Mouse (Mus musculus): ENCODE measurements around the gene Enox1.
A peak's percentile ranks its signal among the peaks of the same experiment; 100 is the strongest.

The Enox1 gene

GRCm38 (mm10) chr14:77618131-77618805 is 461.7 kb downstream of the Enox1 start:
- DNase-seq (ENCODE audit: low read depth, low spot score): peak; percentile 12

- no peak for DNase-seq (ENCODE audit: low read depth, low spot score)
Observed at GRCm38 (mm10) chr14:77621473-77622264, 465.1 kb downstream of the Enox1 start.

GRCm38 (mm10) chr14:77626557-77627507 is 470.3 kb downstream of the Enox1 start:
- DNase-seq (ENCODE audit: low read depth, low spot score): no peak

GRCm38 (mm10) chr14:77632466-77633171 is 476.1 kb downstream of the Enox1 start:
- peak; percentile 58 for DNase-seq (ENCODE audit: low read depth, low spot score)

GRCm38 (mm10) chr14:77633172-77633542 is 476.6 kb downstream of the Enox1 start:
- no peak for DNase-seq (ENCODE audit: low read depth, low spot score)

- DNase-seq (ENCODE audit: low read depth, low spot score): no peak
Observed at GRCm38 (mm10) chr14:77636931-77637330, 480.4 kb downstream of the Enox1 start.

GRCm38 (mm10) chr14:77638148-77638547 is 481.6 kb downstream of the Enox1 start:
- DNase-seq (ENCODE audit: low read depth, low spot score): no peak

GRCm38 (mm10) chr14:77638616-77639015 is 482.1 kb downstream of the Enox1 start:
- DNase-seq (ENCODE audit: low read depth, low spot score): no peak

GRCm38 (mm10) chr14:77639586-77639985 is 483.0 kb downstream of the Enox1 start:
- DNase-seq (ENCODE audit: low read depth, low spot score): no peak

GRCm38 (mm10) chr14:77642314-77642713 is 485.8 kb downstream of the Enox1 start:
- DNase-seq (ENCODE audit: low read depth, low spot score): no peak

GRCm38 (mm10) chr14:77646196-77646595 is 489.6 kb downstream of the Enox1 start:
- no peak for DNase-seq (ENCODE audit: low read depth, low spot score)

- no peak for DNase-seq (ENCODE audit: low read depth, low spot score)
Observed at GRCm38 (mm10) chr14:77647017-77647416, 490.5 kb downstream of the Enox1 start.

- DNase-seq (ENCODE audit: low read depth, low spot score): peak; percentile 51
Observed at GRCm38 (mm10) chr14:77648305-77648704, 491.7 kb downstream of the Enox1 start.

- no peak for DNase-seq (ENCODE audit: low read depth, low spot score)
Observed at GRCm38 (mm10) chr14:77658739-77659138, 502.2 kb downstream of the Enox1 start.

- DNase-seq (ENCODE audit: low read depth, low spot score): no peak
Observed at GRCm38 (mm10) chr14:77662273-77662672, 505.7 kb downstream of the Enox1 start.

GRCm38 (mm10) chr14:77662994-77663393 is 506.4 kb downstream of the Enox1 start:
- DNase-seq (ENCODE audit: low read depth, low spot score): no peak

- no peak for DNase-seq (ENCODE audit: low read depth, low spot score)
Observed at GRCm38 (mm10) chr14:77668096-77668495, 511.5 kb downstream of the Enox1 start.

GRCm38 (mm10) chr14:77669494-77669893 is 512.9 kb downstream of the Enox1 start:
- no peak for DNase-seq (ENCODE audit: low read depth, low spot score)

GRCm38 (mm10) chr14:77670945-77671344 is 514.4 kb downstream of the Enox1 start:
- DNase-seq (ENCODE audit: low read depth, low spot score): no peak

- no peak for DNase-seq (ENCODE audit: low read depth, low spot score)
Observed at GRCm38 (mm10) chr14:77671961-77672360, 515.4 kb downstream of the Enox1 start.

GRCm38 (mm10) chr14:77673138-77673537 is 516.6 kb downstream of the Enox1 start:
- no peak for DNase-seq (ENCODE audit: low read depth, low spot score)

Measured in ZHBTc4 (cell line).